Mouse (Mus musculus) E14TG2a.4 (cell line): ENCODE measurements around the gene Syne1.

ENCODE experiments used
- H3K27me3 ChIP-seq: 2 replicates; pipeline ENCODE4 v1.6.1; 2014; ENCODE audit warnings: low read length, control low read depth; ENCODE audit not compliant: insufficient read depth
- H3K36me3 ChIP-seq: 2 replicates; pipeline ENCODE4 v1.6.1; 2014; ENCODE audit warnings: low read length, control low read depth; ENCODE audit not compliant: insufficient read depth
- H3K4me1 ChIP-seq: replicated peaks from 2 replicates; pipeline ENCODE4 v1.6.1; 2014; ENCODE audit warnings: low read depth, low read length, control low read depth
- H3K4me3 ChIP-seq: replicated peaks from 2 replicates; pipeline ENCODE4 v1.5.1; 2014; ENCODE audit warnings: mild to moderate bottlenecking, low read length
- H3K9me3 ChIP-seq: 2 replicates; pipeline ENCODE4 v1.6.1; 2014; ENCODE audit warnings: low read length, control low read depth
- CTCF ChIP-seq: conservative IDR thresholded peaks from 2 replicates; pipeline ENCODE4 v1.5.1; 2014; ENCODE audit warnings: low read length
- NANOG ChIP-seq: IDR thresholded peaks from 2 replicates; pipeline ENCODE4 v1.6.1; 2014; ENCODE audit warnings: borderline replicate concordance, low read length, mixed read lengths
- POU5F1 ChIP-seq: IDR thresholded peaks from 2 replicates; pipeline ENCODE4 v1.6.1; 2014; ENCODE audit warnings: low read length, borderline replicate concordance

Syne1 gene

GRCm38 (mm10) chr10:5360560-5360959, 190.7 kb downstream of the Syne1 start:
- no peaks in the 10 kb centered on the region for H3K4me1 ChIP-seq
- TF ChIP-seq CTCF, result no peak
- no peak for TF ChIP-seq NANOG
- TF ChIP-seq POU5F1, result no peak
- H3K36me3 ChIP-seq, result no peaks in the 10 kb centered on the region

GRCm38 (mm10) chr10:5356614-5357013, 194.7 kb downstream of the Syne1 start:
- no peak overlapping the region for H3K4me3 ChIP-seq
- H3K36me3 ChIP-seq, result no peaks in the 10 kb centered on the region
- H3K4me1 ChIP-seq, result no peaks in the 10 kb centered on the region
- H3K27me3 ChIP-seq, result no peaks in the 10 kb centered on the region
- no peaks in the 10 kb centered on the region for H3K9me3 ChIP-seq
- TF ChIP-seq NANOG (no peak), POU5F1 (no peak), CTCF (no peak)

More at GRCm38 (mm10) chr10:5360560-5360959, 190.7 kb downstream of the Syne1 start:
- H3K27me3 ChIP-seq, result no peaks in the 10 kb centered on the region
- no peaks in the 10 kb centered on the region for H3K9me3 ChIP-seq
- no peak overlapping the region for H3K4me3 ChIP-seq

DNA sequence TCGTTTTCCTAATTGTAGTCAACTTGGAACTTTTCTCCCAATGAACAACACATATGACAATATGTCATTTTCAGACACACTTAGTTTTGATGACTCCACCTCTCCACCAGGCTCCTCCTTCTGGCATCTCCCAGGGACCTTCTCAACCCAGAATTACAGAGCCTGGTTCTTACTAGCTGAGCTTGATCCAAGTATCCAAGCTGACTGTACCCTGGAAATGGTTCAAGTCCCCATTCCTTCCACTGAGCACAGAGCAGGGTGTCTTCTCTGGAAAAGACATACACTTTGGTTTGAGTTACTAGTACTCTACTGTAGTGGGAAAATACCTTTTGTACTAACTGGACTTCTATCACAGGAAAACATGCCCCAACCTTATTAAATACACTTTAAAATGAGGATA, 197.9 kb downstream of the Syne1 start:
- Histone ChIP-seq H3K27me3 (no peaks in the 10 kb centered on the region), H3K36me3 (no peaks in the 10 kb centered on the region), H3K4me3 (no peak overlapping the region), H3K4me1 (no peaks in the 10 kb centered on the region), H3K9me3 (no peaks in the 10 kb centered on the region)
- no peak for TF ChIP-seq NANOG
- no peak for TF ChIP-seq POU5F1
- TF ChIP-seq CTCF, result no peak

DNA sequence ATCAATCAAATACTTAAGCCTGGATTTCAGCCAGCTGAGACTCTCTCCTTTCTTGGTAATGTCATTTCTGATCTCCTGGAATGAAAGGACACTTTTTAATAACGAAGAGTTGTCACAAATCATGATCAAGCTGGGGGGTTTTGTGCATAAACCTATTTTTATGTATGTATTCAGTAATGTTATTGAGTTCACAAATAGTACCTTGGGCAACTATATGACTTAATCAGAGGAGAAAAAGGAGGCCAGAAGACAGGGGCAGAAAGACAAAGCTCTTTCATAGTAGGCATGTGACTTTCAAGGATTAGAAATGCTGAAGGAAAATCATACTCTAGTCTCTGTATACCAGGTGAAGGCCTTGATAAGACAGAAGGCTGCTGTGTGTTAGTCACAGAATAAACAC, 204.4 kb downstream of the Syne1 start:
- no peak overlapping the region for H3K4me3 ChIP-seq
- TF ChIP-seq CTCF (no peak), NANOG (no peak), POU5F1 (no peak)
- H3K9me3 ChIP-seq, result no peaks in the 10 kb centered on the region
- no peaks in the 10 kb centered on the region for H3K27me3 ChIP-seq
- H3K36me3 ChIP-seq, result no peaks in the 10 kb centered on the region
- H3K4me1 ChIP-seq, result no peaks in the 10 kb centered on the region

GRCm38 (mm10) chr10:5343211-5343610, 208.1 kb downstream of the Syne1 start:
- no peaks in the 10 kb centered on the region for H3K27me3 ChIP-seq
- TF ChIP-seq NANOG, result no peak
- no peak for TF ChIP-seq CTCF
- TF ChIP-seq POU5F1, result no peak
- H3K4me3 ChIP-seq, result no peak overlapping the region
- H3K36me3 ChIP-seq, result no peaks in the 10 kb centered on the region
- H3K9me3 ChIP-seq, result no peaks in the 10 kb centered on the region
- H3K4me1 ChIP-seq, result no peaks in the 10 kb centered on the region

- Histone ChIP-seq H3K36me3 (no peaks in the 10 kb centered on the region), H3K4me3 (no peak overlapping the region), H3K4me1 (no peaks in the 10 kb centered on the region), H3K27me3 (no peaks in the 10 kb centered on the region), H3K9me3 (no peaks in the 10 kb centered on the region)
- TF ChIP-seq CTCF, result 0 out of 2 replicates have a peak, but pooled peaks have one; percentile 25
- TF ChIP-seq NANOG, result no peak
- no peak for TF ChIP-seq POU5F1
These were observed 214.9 kb downstream of the Syne1 start for GRCm38 (mm10) chr10:5336394-5336793.

GRCm38 (mm10) chr10:5332801-5333200, 218.5 kb downstream of the Syne1 start:
- peaks cover 5% of the 10 kb centered on the region; the same call in 1 of the 2 replicates for H3K4me1 ChIP-seq
- H3K36me3 ChIP-seq, result no peaks in the 10 kb centered on the region
- no peak overlapping the region for H3K4me3 ChIP-seq
- H3K9me3 ChIP-seq, result no peaks in the 10 kb centered on the region
- 0 out of 2 replicates have a peak, but pooled peaks cover 2% of the 10 kb centered on the region for H3K27me3 ChIP-seq
- TF ChIP-seq POU5F1, result no peak
- TF ChIP-seq NANOG, result no peak
- no peak for TF ChIP-seq CTCF

DNA sequence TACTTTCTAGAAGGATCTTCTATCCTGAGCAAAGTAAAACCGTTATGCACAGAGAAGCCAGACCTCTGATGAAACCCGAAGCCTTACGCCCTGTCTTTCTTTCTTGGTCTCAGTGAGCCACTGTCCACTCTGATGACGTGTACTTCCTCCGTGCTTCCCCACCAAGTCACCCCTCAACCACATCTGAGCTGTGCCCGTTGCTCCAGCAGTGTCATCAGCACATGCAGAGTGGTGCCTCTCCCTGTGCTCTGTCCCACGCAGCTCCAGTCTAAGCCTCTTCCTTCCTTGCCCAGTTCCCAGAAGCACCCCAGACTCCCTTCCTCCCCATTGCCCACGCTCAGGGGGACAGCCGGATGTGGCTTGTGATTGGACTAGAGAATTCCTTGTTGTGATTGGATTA, 224.6 kb downstream of the Syne1 start:
- TF ChIP-seq NANOG (no peak), POU5F1 (no peak), CTCF (no peak)
- H3K9me3 ChIP-seq, result no peaks in the 10 kb centered on the region
- no peak overlapping the region for H3K4me3 ChIP-seq
- peaks cover 9% of the 10 kb centered on the region; the same call in 1 of the 2 replicates for H3K4me1 ChIP-seq
- H3K36me3 ChIP-seq, result no peaks in the 10 kb centered on the region
- 0 out of 2 replicates have a peak, but pooled peaks cover 2% of the 10 kb centered on the region for H3K27me3 ChIP-seq

DNA sequence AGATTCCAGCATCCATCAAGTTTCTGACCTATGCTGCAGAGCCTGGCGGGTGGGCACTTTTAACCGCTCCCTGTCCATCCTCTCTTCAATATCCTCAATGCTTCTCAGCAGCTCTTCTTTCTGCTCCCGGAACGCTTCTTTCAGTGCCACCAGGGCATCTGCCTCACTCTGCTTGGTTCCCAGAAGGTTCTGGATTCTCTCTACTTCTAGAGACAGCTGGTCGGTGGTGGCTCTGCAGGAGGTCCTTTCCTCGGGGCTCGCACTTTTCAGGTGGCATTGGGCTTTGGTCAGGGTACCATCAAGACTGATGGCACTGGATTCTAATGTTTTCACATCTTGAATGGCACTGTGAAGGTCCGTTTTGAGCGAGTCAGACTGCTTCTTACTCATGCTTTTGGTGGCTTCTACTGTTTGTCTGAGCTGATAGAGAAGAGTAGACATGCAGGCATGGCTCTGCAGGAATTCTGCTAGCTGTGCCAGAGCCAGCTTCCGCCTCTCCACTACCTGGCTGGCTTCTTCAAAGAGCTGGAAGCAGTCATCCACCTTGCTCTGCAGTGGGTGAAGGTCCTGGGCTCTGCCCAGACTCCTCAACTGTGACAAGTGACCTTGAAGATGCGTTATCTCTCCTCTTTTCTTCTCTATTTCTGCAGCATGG, 227.4 kb downstream of the Syne1 start:
- Histone ChIP-seq H3K27me3 (0 out of 2 replicates have a peak, but pooled peaks cover 2% of the 10 kb centered on the region), H3K4me3 (no peak overlapping the region), H3K36me3 (no peaks in the 10 kb centered on the region), H3K9me3 (no peaks in the 10 kb centered on the region), H3K4me1 (peaks cover 5% of the 10 kb centered on the region; the same call in 1 of the 2 replicates)
- no peak for TF ChIP-seq NANOG
- TF ChIP-seq POU5F1, result no peak
- no peak for TF ChIP-seq CTCF
